Mouse (Mus musculus): ENCODE data around the gene Entr1.
A peak's percentile ranks its signal among the peaks of the same experiment; 100 is the strongest.
"Not testable (repeated sequence)": the region's sequence is repeated elsewhere in the genome, so short reads cannot be mapped to it uniquely, and the experiment has no call there.

The Entr1 gene

GRCm38 (mm10) chr2:26387713-26388112 lies 1.4 kb downstream of the Entr1 start:
- DNase-seq (ENCODE audit: low read depth), result no peak

- not testable (repeated sequence) for DNase-seq (ENCODE audit: low read depth)
Observed at GRCm38 (mm10) chr2:26380871-26381270, 8.2 kb downstream of the Entr1 start.

- peak; percentile 79 for DNase-seq (ENCODE audit: low read depth)
Observed at GRCm38 (mm10) chr2:26380131-26380771, 8.9 kb downstream of the Entr1 start, which contains the start of gene Snapc4. Gene Snapc4, minus strand, starts transcription at chr2:26380653.

- no peak for DNase-seq (ENCODE audit: low read depth)
Observed at GRCm38 (mm10) chr2:26372396-26372795, 16.7 kb downstream of the Entr1 start.

GRCm38 (mm10) chr2:26368572-26368971 lies 20.5 kb downstream of the Entr1 start:
- no peak for DNase-seq (ENCODE audit: low read depth)

- DNase-seq (ENCODE audit: low read depth), result no peak
Observed at GRCm38 (mm10) chr2:26367911-26368310, 21.2 kb downstream of the Entr1 start.

GRCm38 (mm10) chr2:26364738-26365465 lies 24.2 kb downstream of the Entr1 start:
- no peak for DNase-seq (ENCODE audit: low read depth)

GRCm38 (mm10) chr2:26363481-26363880 lies 25.6 kb downstream of the Entr1 start:
- DNase-seq (ENCODE audit: low read depth), result no peak

- DNase-seq (ENCODE audit: low read depth), result no peak
Observed at GRCm38 (mm10) chr2:26362991-26363390, 26.1 kb downstream of the Entr1 start.

GRCm38 (mm10) chr2:26360772-26361171 lies 28.3 kb downstream of the Entr1 start, which contains the start of gene Card9:
Gene Card9, minus strand, starts transcription at chr2:26360918.
- DNase-seq (ENCODE audit: low read depth), result no peak

GRCm38 (mm10) chr2:26359983-26360382 lies 29.1 kb downstream of the Entr1 start:
- DNase-seq (ENCODE audit: low read depth), result peak; percentile 44

- DNase-seq (ENCODE audit: low read depth), result no peak
Observed at GRCm38 (mm10) chr2:26358667-26359320, 30.3 kb downstream of the Entr1 start.

- no peak for DNase-seq (ENCODE audit: low read depth)
Observed at GRCm38 (mm10) chr2:26357484-26357883, 31.6 kb downstream of the Entr1 start.

- DNase-seq (ENCODE audit: low read depth), result no peak
Observed at GRCm38 (mm10) chr2:26356678-26357077, 32.4 kb downstream of the Entr1 start.

GRCm38 (mm10) chr2:26356231-26356630 lies 32.9 kb downstream of the Entr1 start:
- DNase-seq (ENCODE audit: low read depth), result no peak

- DNase-seq (ENCODE audit: low read depth), result no peak
Observed at GRCm38 (mm10) chr2:26354401-26354800, 34.7 kb downstream of the Entr1 start.

- no peak for DNase-seq (ENCODE audit: low read depth)
Observed at GRCm38 (mm10) chr2:26353066-26353980, 35.8 kb downstream of the Entr1 start.

GRCm38 (mm10) chr2:26352291-26352910 lies 36.7 kb downstream of the Entr1 start:
- no peak for DNase-seq (ENCODE audit: low read depth)

- DNase-seq (ENCODE audit: low read depth), result peak; percentile 82
Observed at GRCm38 (mm10) chr2:26351358-26352290, 37.5 kb downstream of the Entr1 start, which contains the start of gene Dnlz. Gene Dnlz, minus strand, starts transcription at chr2:26352110.

- no peak for DNase-seq (ENCODE audit: low read depth)
Observed at GRCm38 (mm10) chr2:26348241-26348640, 40.9 kb downstream of the Entr1 start.

All from c-Kit-positive CD71-negative TER-119-negative erythroid progenitor cells, embryonic 14.5 days (primary cell).